Mouse (Mus musculus) bone marrow, adult 2 months (tissue): Measurements from ENCODE around the gene Rita1. TPM values are rescaled to one million over a fixed set of nuclear protein-coding genes. Genes with fewer than 3 reads are reported as not detected.
A peak's percentile ranks its signal among the peaks of the same experiment; 100 is the strongest.

Source experiments
- H3K27ac ChIP-seq: fragments of 200-500 bp; 2 replicates; pipeline ENCODE4 v1.5.1; 2012; ENCODE audit warnings: low read depth, mild to moderate bottlenecking, control low read depth, inconsistent platforms, low read length; ENCODE audit not compliant: control insufficient read depth, poor library complexity, insufficient read depth
- H3K4me1 ChIP-seq: fragments of 200-500 bp; 2 replicates; pipeline ENCODE4 v1.6.1; 2011; ENCODE audit warnings: low read length; ENCODE audit not compliant: control insufficient read depth, insufficient read depth
- H3K4me3 ChIP-seq: fragments of 200-500 bp; replicated peaks from 2 replicates; pipeline ENCODE3; 2011; ENCODE audit warnings: mild to moderate bottlenecking, low read depth, low read length, control low read depth; ENCODE audit not compliant: control insufficient read depth
- CTCF ChIP-seq: fragments of 200-500 bp; IDR thresholded peaks from 2 replicates; pipeline ENCODE4 v1.5.1; 2011; ENCODE audit warnings: low read length, control low read depth; ENCODE audit not compliant: control insufficient read depth, insufficient read depth
- POLR2A ChIP-seq: fragments of 200-500 bp; IDR thresholded peaks from 2 replicates; pipeline ENCODE4 v1.6.1; 2011; ENCODE audit warnings: low read depth, mild to moderate bottlenecking, control low read depth, low read length, borderline replicate concordance; ENCODE audit not compliant: control insufficient read depth
- WGBS: fragments of 180-500 bp; shearing (Covaris S2); methylation state at CpG from one replicate; pipeline ENCODE4 v1.1.7; 2018; 5-methylcytosine and 5-hydroxymethylcytosine counted together
- polyA plus RNA-seq: library from polyadenylated mRNA; stranded (reverse); fragments of >200 nt; gene quantifications from 2 replicates; pipeline ENCODE4 v1.2.4, GENCODE M21; 2011; ENCODE audit warnings: low replicate concordance; ENCODE audit not compliant: missing spikeins, insufficient read depth, insufficient read length

The Rita1 gene
- polyA plus RNA-seq, 1 experiment, result 3.4 TPM

- TF ChIP-seq CTCF (no peak), POLR2A (no peak)
- Histone ChIP-seq H3K4me3 (no peak overlapping the region), H3K4me1 (no peaks in the 10 kb centered on the region), H3K27ac (peak overlapping the region; percentile 91)
- 67% methylated on average over 5 of the region's 5 CpGs for WGBS
These were observed 9.9 kb upstream of the Rita1 start for GRCm38 (mm10) chr5:120622198-120622851.

GRCm38 (mm10) chr5:120621846-120622197 lies 9.4 kb upstream of the Rita1 start:
- no peak for TF ChIP-seq CTCF
- TF ChIP-seq POLR2A, result no peak
- 84% methylated on average over 10 of the region's 10 CpGs for WGBS
- Histone ChIP-seq H3K4me3 (peak overlapping the region; percentile 29), H3K4me1 (no peaks in the 10 kb centered on the region), H3K27ac (peak overlapping the region; percentile 91)

DNA sequence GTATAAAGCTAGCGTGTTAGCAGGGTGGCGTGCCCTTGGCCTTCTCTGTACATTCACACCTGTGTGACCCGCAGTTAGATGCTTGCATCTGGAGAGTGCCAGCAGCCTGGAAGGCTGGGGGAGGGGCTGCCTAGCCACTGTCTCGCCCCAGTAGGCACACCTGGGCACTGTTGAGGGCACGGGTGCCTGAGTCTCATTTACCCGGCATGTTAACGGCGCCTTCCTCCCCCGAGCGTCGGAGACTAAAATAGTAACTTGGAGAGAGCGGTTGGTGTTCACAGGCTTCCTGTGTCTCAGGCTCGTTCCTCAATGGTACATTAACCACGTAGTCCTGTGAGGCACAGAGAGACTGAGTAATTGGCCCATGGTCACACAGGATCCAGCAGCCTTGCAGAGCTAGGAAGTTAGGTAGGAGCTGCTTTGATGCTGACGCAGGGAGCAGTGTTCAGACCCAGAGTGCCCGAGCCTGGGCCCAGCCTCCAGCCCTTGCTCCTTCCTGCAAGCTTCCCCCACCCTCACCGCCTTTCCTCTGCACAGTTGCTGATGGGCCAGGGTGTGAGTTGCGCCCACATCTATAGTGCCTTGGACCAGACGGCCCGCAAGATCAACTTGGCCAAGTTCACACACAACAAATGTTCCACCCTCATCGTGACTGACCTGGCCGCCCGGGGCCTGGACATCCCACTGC lies 8.8 kb upstream of the Rita1 start:
- H3K27ac ChIP-seq, result peak overlapping the region; percentile 91
- H3K4me1 ChIP-seq, result no peaks in the 10 kb centered on the region
- TF ChIP-seq CTCF (no peak), POLR2A (0 out of 2 replicates have a peak, but pooled peaks have one; percentile 10)
- peak overlapping the region; percentile 52 for H3K4me3 ChIP-seq
- WGBS, result 55% methylated on average over 23 of the region's 23 CpGs

- Histone ChIP-seq H3K27ac (peak overlapping the region; percentile 91), H3K4me3 (no peak overlapping the region), H3K4me1 (no peaks in the 10 kb centered on the region)
- TF ChIP-seq CTCF (peak; percentile 96), POLR2A (0 out of 2 replicates have a peak, but pooled peaks have one; percentile 29)
- WGBS, result 69% methylated on average over 18 of the region's 18 CpGs
These were observed 8.1 kb upstream of the Rita1 start for GRCm38 (mm10) chr5:120620375-120621077.

DNA sequence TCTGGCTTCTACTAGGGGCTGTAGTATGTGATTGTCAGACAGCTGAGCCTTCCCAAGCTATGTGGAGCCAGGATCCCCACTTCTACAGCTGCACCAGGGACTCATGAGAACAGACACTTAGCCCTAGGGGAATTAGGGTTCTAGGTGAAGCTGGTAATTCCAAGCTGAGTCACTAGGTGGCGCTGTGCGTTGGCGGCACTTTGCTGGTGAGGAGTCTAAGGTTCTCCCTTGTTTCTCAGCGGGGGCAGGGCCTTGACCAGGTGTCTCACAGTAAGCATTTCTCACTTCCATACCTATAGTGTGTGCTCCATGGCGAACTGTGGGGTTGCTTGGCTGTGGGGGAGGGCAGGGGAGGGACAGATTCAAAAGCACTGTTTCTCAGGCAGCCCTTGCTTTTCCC lies 6.8 kb upstream of the Rita1 start:
- 21% methylated on average over 5 of the region's 5 CpGs for WGBS
- Histone ChIP-seq H3K4me3 (no peak overlapping the region), H3K4me1 (no peaks in the 10 kb centered on the region)

DNA sequence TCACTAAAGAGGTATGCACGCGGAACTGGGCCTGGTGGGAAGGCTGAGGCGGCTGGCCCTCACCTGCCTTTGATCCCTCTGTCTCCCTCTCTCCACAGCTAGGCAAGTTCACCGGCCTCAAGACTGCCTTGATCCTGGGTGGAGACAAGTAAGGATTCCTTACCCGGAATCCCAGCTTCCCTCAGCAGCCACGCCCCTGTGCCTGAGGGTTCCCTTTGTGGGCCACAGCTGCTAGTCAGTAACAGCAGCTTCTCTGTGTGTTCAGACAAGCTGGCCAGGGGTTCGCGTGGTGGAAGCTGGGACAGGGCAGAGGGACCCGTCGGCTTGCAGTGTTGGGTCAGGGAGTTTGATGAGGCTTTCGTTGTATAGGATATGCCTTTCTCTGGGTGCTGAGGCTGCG lies 6.4 kb upstream of the Rita1 start:
- TF ChIP-seq POLR2A, result no peak
- no peak for TF ChIP-seq CTCF
- Histone ChIP-seq H3K4me1 (peaks cover 1% of the 10 kb centered on the region; the same call in 1 of the 2 replicates), H3K4me3 (no peak overlapping the region), H3K27ac (no peak overlapping the region)
- 92% methylated on average over 12 of the region's 12 CpGs for WGBS

More for the DNA sequence above, 6.8 kb upstream of the Rita1 start:
- TF ChIP-seq POLR2A, result no peak
- peak; percentile 97 for TF ChIP-seq CTCF
- no peak overlapping the region for H3K27ac ChIP-seq

DNA sequence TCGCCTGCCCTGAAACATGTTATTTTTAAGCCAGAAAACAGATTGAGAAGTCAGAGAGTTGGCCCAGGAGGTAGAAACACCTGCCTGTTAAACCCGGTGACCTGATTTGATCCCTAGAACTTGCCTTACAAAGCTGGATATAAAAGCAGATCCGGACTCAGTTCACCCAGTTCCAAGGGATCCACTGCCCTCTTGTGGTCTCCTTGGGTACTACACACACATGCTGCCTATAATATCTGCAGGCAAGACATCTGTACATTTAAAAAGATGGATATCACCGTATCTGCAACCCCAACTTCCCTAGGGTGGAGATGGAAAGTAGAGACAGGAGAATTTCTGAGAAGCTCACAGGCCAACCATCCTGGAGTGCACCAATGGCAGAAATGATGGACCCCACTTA lies 3.5 kb upstream of the Rita1 start:
- no peak overlapping the region for H3K27ac ChIP-seq
- H3K4me1 ChIP-seq, result peaks cover 3% of the 10 kb centered on the region; the same call in 1 of the 2 replicates
- WGBS, result 87% methylated on average over 4 of the region's 4 CpGs
- TF ChIP-seq POLR2A, result no peak
- TF ChIP-seq CTCF, result peak; percentile 42; the same call in 1 of the 2 replicates
- no peak overlapping the region for H3K4me3 ChIP-seq

DNA sequence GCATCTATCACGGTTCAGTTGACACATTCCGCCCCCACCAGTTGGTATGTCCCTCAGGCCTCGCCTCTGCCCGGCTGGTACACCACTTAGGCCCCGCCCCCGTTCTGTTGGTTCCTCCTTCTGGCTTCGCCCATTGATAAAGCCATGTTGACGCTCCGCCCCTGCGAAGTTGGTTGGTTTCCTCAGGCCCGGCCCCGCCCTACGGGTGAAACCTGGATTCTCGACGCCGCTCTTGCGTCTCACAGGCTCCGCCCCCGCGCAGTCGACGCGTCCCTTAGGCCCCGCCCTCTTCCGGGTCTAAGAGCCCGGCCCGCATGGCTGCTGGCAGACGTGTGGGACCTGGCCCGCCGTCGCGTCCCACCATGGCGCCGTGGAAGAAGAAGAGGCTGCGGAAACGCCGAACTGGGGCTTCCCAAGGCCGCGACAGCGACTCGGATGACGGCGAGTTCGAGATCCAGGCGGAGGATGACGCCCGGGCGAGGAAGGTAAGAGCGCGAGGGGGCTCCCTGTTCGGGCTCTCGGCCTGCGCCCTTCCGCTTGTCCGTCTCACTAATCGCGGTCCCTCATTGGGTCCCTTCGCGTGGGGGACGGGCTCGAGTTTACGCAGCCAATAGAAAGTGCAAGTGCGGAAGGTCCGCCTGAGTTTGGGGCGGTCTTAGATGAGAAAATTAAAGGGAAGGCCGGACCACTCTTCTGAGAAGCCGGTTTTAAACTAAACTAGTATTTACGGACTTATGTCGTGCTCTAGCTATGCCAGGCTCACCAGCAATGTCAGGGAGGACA lies 624 bp upstream of the Rita1 start:
- H3K4me1 ChIP-seq, result peaks cover 3% of the 10 kb centered on the region; the same call in 1 of the 2 replicates
- under 1% methylated on average over 69 of the region's 69 CpGs for WGBS
- TF ChIP-seq CTCF, result no peak
- peak; percentile 81; the same call in 1 of the 2 replicates for TF ChIP-seq POLR2A
- peak overlapping the region; percentile 88 for H3K4me3 ChIP-seq
- peak overlapping the region; percentile 90 for H3K27ac ChIP-seq
